Mouse (Mus musculus) kidney, postnatal 36 days (tissue): ENCODE measurements at regions not wholly inside any gene's neighbourhood (a gene's known extent, or its start where the extent isn't known, plus 50 kb on each side); places are given as distances from the start of the nearest gene placed in this dataset.
"Not testable (repeated sequence)": the region's sequence is repeated elsewhere in the genome, so short reads cannot be mapped to it uniquely, and the experiment has no call there.

ENCODE experiments used
- DNase-seq, 2 experiments: peaks; one replicate each; pipeline ENCODE4 v3.0.0; 2021 to 2022; ENCODE audit warnings: mixed read lengths in 2 of 2

- DNase-seq = no peak
Observed at GRCm38 (mm10) chr1:149463930-149464329, 497.2 kb downstream of the Pla2g4a start.

DNA sequence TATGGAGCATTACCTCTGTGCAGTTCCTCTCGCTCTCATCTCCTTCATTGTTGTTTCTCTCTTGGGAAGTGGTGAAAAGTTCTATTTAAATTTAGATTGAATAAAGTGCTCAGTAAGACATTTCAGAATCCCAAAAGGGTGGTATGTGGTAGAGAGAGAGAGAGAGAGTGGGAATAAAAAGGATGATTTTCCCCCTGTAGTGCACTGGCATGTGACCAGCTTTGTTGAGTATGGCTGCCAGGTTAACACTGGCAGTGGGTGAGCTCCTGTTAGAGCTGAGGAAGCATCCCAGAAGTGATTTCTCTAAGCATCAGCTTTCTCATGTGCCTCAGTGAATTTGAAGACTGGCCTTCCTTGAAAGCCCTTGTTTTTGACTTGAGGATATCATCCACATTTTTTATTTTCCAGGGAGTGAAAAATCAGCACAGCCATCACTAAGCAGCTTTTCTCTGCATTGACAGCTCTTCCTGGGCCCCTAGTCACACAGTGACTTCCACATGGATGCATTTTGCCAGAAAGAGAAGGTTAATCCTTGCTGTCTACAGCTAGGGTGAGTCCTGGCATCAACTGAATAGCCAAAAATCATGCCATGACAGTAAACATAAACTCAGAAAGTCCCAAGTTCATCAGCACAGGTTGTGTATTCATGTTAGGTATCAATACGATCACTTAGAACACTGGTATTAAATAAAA, 511.1 kb downstream of the Pla2g4a start:
- DNase-seq = no peak

- DNase-seq = no peak
Observed at GRCm38 (mm10) chr1:149448516-149448915, 512.6 kb downstream of the Pla2g4a start.

DNA sequence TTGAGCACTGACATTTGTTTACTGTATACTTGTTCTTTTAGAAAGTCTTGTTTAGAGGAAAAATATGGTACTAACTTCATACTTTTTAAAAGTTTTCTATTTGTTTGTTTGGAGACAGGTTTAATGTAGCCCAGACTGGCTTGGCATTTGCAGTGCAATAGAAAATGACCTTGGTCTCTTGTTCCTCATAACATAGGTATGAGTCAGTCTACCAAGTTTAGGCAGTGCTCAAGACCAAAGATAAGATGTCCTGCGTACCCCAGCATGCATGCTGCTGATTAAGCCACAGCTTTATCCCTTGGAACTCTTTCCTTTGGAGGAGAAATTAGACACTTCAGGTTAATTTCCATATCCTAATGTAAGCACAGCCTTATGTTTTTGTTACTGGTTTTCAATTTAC, 550.1 kb downstream of the Pla2g4a start:
- no peak for DNase-seq

DNA sequence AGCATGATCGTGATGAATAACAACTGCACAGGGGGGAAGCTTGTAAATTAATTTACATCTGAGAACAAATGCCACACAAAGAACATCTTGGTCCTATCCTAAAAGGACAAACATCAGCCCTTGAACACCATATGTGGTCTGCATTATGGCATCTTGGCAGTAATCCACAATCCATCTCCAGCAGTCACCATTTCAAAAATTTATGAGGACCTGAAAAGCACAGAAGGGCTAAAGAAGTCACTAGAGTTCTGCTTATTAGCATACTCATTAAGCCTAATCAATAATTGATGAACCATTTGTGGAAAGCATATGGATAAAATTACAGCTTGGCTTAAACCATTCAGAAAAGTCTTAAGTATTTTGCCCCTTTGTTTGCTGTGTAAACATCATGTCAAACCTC, 555.7 kb downstream of the Pla2g4a start:
- DNase-seq = no peak

DNA sequence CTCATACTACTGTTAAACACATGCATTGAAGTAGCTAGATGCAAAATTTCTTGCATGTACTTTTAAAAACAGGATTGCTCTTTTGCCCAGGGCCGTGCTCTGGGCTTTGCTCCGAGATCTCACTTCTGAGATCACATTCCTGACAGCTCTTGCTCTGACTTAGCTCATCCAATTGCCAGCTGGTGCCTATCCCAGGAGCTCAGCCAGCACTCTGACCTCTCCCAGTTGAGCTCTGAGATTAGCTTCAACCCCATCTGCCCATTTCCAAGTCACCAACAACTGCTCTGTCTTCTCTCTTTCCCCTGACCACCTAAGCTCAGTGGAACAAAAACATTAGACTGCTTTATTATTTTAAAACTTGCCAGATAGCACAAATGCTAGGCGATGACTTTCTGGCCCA, 572.4 kb downstream of the Pla2g4a start:
- no peak for DNase-seq

- DNase-seq = no peak
Observed at GRCm38 (mm10) chr1:149351338-149351907, 609.7 kb downstream of the Pla2g4a start.

GRCm38 (mm10) chr1:149347359-149347758, 613.7 kb downstream of the Pla2g4a start:
- DNase-seq = no peak

DNA sequence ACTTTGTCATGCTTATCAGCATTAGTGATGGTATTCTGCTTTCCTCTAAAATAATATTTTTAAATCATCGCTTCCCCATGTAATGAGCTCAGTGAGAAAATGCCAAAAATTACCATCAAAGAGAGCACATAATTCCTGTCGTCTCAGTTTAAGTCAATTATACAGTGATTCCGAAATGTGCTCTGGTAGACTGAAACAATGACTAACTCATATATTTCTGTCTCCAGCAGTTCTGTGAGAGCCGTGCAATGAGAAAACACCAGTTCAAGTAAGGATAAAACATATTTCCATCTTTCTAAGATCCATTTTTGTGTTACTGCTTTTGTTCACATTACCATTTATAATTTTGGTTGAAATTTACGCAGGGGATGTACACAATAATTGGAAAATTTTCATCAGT, 622.9 kb downstream of the Pla2g4a start:
- no peak for DNase-seq

DNA sequence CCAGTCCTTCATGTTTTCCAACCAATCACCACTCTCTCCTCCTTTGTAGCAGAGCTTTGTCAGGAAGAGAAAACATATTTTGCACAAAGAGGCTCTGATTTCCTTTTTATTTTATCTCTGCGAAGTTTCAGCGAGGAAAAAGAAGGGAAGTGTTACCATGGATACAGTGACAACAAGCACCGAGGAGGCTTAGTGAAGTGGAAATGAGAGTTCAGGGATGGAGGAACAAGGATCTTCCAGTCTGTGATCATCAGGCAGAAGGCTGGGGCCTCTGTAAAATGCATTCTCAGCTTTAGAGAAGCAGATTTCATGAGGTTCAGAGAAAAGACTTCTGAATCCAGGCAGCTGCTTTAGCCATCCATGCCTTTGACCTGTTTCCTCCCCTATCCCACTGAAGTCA, 628.9 kb downstream of the Pla2g4a start:
- no peak for DNase-seq

GRCm38 (mm10) chr1:149327171-149327570, 633.9 kb downstream of the Pla2g4a start:
- no peak for DNase-seq

GRCm38 (mm10) chr1:149323095-149323494, 638.0 kb downstream of the Pla2g4a start:
- DNase-seq = no peak

DNA sequence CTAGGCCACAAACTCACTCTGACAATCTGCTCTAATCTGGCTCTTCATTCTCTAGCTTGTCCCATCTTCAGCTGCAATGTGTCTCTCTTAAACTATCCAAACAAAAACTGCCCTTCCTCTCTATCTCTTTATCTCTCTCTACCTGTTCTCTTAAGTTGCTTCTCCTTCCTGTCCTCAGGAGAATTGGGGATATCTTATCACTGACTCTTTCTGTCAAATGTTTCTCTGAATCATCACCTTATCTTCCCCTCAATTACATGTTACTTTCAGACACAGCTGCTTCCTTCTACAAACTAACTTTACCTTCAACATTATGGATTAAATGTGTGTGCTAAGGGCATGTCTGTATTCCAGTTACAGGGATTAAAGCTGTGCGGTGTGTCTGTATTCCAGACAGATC, 671.4 kb downstream of the Pla2g4a start:
- DNase-seq = no peak

GRCm38 (mm10) chr1:149274932-149275331, 686.2 kb downstream of the Pla2g4a start:
- no peak for DNase-seq

- no peak for DNase-seq
Observed at GRCm38 (mm10) chr1:149256866-149257265, 704.2 kb downstream of the Pla2g4a start.

DNA sequence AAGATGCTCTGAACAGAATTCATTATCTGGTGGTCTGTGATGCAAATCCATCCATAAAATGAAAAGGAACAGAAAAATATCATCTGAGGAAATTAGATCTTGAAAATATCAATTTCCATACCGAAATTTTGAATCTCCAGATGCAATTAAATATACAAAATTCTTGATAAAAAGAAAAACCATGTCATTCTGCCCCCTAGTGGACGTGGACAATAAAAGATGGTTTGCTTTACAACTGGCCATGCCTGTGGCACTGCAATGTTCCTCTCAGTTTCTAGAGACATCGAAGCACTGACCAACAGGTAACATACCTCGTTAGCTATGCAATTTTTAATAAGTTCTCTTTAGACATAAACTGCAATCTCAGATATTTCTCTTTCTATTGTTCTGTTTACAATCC, 706.9 kb downstream of the Pla2g4a start:
- peak in 1 of 2 experiments; percentile 10 for DNase-seq

DNA sequence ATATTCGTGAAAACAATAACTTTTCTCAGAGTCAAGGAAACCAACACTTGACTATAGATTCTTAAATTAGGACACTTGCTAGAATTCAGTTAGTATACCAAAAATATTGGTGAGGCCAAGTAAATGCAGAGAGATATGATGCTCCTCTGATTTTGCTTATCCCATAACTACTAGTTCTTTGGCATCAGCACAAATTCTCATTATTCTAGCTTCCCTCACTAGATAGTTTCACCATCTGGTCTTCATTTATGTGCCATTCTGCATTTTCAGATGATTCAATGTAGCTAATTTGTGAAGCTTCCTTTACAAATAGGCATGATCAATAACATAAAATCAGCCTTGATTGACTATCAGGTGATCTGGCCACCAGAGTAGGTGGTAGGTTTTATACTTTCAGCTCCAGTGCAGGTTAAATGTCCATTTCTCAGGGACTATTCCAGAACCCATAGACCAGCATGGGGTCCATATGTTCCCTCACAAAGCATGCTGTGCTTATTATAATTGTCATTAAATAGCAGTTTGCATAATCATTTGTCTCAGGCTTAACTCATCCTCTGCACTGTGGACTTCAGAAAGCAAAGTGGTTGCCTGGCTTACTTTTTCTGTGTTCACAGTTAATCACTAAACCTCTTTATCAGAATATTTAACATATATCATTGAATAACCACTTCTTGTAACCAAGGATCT, 722.6 kb downstream of the Pla2g4a start:
- DNase-seq = no peak

DNA sequence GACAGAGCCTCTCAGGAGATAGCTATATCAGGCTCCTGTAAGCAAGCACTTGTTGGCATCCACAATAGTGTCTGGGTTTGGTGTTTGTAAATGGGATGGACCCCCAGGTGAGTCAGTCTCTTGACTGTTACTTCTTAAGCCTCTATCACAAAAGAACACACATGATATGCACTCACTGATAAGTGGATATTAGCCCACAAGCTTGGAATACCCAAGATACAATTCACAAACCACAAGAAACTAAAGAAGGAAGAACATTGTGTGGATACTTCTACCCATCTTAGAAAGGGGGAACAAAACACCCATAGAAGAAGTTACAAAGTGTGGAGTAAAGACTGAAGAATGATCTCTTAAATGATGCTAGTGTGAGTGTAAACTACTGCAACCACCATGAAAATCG, 733.9 kb downstream of the Pla2g4a start:
- DNase-seq = not testable (repeated sequence)

DNA sequence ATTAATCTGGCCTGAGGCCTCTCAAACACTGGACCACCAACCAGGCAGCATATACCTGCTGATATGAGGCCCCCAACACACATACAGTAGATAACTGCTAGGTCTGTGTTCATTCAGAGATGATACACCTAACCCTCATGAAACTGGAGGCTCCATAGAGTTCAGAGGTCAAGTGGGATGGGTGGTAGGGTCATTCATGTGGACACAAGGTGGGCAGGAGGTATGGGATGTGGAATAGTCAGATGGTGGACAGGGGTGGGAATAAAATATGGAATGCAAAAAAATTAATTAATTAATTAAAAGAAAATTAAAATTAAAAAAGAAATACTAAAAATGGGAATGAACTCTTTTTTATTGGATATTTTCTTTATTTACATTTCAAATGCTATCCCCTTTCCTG, 734.7 kb downstream of the Pla2g4a start:
- DNase-seq = no peak

GRCm38 (mm10) chr1:149202631-149203030, 758.5 kb downstream of the Pla2g4a start:
- DNase-seq = no peak

DNA sequence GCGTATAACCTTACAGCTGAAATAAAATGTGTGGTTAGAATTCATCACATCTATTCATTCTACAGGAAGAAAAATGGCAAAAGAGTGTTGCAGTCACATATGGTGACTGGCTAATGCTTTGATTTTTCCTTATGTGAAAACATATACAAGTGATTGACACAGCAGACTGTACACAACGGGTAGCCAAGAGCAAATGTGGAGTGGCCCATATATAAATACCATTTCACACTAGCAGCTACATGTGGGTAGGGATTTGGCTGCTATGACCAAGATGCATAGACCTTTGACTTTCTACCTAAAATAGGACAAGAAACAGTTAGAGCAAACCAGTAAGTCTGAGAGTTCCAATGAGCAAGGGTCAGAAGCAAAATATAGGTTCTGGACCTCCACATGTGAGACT, 761.8 kb downstream of the Pla2g4a start:
- no peak for DNase-seq

DNA sequence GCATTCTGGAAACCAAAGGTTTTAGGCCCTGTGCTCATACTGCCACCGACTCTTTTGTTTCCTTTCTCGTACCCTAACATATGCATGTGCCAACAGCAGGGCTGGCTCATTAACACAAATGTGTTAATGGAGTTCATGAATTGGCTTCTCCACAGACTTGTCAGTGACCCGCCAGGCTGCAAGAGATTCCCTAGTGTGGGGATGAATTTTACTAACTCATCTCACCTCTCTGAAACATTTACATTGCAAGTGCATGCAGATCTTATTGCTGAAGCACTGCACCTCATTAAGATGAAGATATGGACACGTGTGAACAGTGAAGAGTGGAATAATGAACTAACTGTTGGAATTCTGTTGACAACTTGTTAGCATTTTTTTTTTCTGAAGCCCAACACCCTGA, 762.2 kb downstream of the Pla2g4a start:
- DNase-seq = no peak
